Mouse (Mus musculus) cortical plate, adult 2 months (tissue): ENCODE data around the gene Oscar.

Experiments
- CTCF ChIP-seq: fragments of 200-500 bp; IDR thresholded peaks from 2 replicates; pipeline ENCODE4 v1.5.1; 2011; ENCODE audit warnings: mild to moderate bottlenecking, control low read depth, low read length; ENCODE audit not compliant: insufficient read depth; ENCODE audit errors: extremely low read depth
- POLR2A ChIP-seq: fragments of 200-500 bp; IDR thresholded peaks from 2 replicates; pipeline ENCODE4 v1.6.1; 2011; ENCODE audit warnings: mild to moderate bottlenecking, low read length, control low read depth; ENCODE audit not compliant: insufficient read depth; ENCODE audit errors: extremely low read depth

DNA sequence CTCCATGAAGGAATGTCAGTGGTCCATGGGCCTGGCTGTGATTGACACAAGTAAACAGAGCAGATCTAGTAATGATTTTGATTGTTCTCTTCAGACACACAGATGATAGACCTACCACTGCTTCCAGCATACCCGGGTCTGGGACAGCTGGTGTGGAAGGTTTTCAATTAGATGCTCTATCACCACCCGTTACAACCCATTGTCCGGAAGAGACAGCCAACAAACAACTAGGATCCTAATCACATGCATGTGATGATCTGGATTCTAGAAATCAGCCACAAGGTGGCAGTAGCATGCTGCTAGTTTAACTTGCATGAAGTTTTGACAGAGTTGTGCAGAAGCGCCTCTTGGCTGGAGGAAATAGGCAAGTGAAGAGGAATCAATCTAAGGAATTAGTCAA is 14.8 kb downstream of the Oscar start:
- TF ChIP-seq CTCF: peak; percentile 53; the same call in 1 of the 2 replicates
- TF ChIP-seq POLR2A: no peak
